Mouse (Mus musculus) ES-Bruce4 (cell line): ENCODE measurements at regions not wholly inside any gene's neighbourhood (a gene's known extent, or its start where the extent isn't known, plus 50 kb on each side); places are given as distances from the start of the nearest gene placed in this dataset.

Experiments
- H3K27ac ChIP-seq: 2 replicates; pipeline ENCODE4 v1.5.1; 2012; ENCODE audit warnings: low read length, inconsistent platforms; ENCODE audit not compliant: insufficient read depth
- H3K27me3 ChIP-seq: 2 replicates; pipeline ENCODE4 v1.6.1; 2012; ENCODE audit warnings: mild to moderate bottlenecking, low read length, inconsistent platforms; ENCODE audit not compliant: control insufficient read depth, poor library complexity, insufficient read depth, severe bottlenecking
- H3K36me3 ChIP-seq: 2 replicates; pipeline ENCODE4 v1.6.1; 2012; ENCODE audit warnings: inconsistent platforms, mild to moderate bottlenecking, low read length, moderate library complexity; ENCODE audit not compliant: control insufficient read depth, poor library complexity, insufficient read depth, severe bottlenecking
- H3K4me1 ChIP-seq: one replicate; pipeline ENCODE4 v1.8.1; 2011; ENCODE audit warnings: low read length; ENCODE audit not compliant: control insufficient read depth, insufficient read depth
- H3K4me3 ChIP-seq: 2 replicates; pipeline ENCODE4 v1.5.1; 2011; ENCODE audit warnings: low read depth, mild to moderate bottlenecking, low read length
- H3K9ac ChIP-seq: 2 replicates; pipeline ENCODE4 v1.6.1; 2012; ENCODE audit warnings: low read depth, mild to moderate bottlenecking, inconsistent platforms; ENCODE audit not compliant: poor library complexity, severe bottlenecking
- H3K9me3 ChIP-seq: replicated peaks from 2 replicates; pipeline ENCODE4 v1.6.1; 2012; ENCODE audit warnings: mild to moderate bottlenecking, low read length, inconsistent platforms; ENCODE audit not compliant: control insufficient read depth, poor library complexity, insufficient read depth, severe bottlenecking
- CTCF ChIP-seq: IDR thresholded peaks from one replicate; pipeline ENCODE4 v1.8.1; 2011; ENCODE audit warnings: low read depth, low read length
- EP300 ChIP-seq: IDR thresholded peaks from 2 replicates; pipeline ENCODE4 v1.6.1; 2011; ENCODE audit warnings: low read depth, low read length; ENCODE audit not compliant: insufficient read depth
- POLR2A ChIP-seq: IDR thresholded peaks from one replicate; pipeline ENCODE4 v1.8.1; 2011; ENCODE audit warnings: low read length; ENCODE audit not compliant: insufficient read depth

GRCm38 (mm10) chr13:119233030-119233385, 195.4 kb upstream of the Paip1 start:
- H3K36me3 ChIP-seq = no peaks in the 10 kb centered on the region
- H3K27me3 ChIP-seq = 0 out of 2 replicates have a peak, but pooled peaks cover 1% of the 10 kb centered on the region
- H3K4me3 ChIP-seq = no peak overlapping the region
- TF ChIP-seq EP300 = no peak
- TF ChIP-seq POLR2A = no peak
- TF ChIP-seq CTCF = no peak
- H3K9me3 ChIP-seq = no peaks in the 10 kb centered on the region
- no peak overlapping the region for H3K27ac ChIP-seq
- no peak overlapping the region for H3K9ac ChIP-seq
- no peaks in the 10 kb centered on the region for H3K4me1 ChIP-seq

GRCm38 (mm10) chr13:119233869-119234268, 194.5 kb upstream of the Paip1 start:
- Histone ChIP-seq H3K4me1 (no peaks in the 10 kb centered on the region), H3K36me3 (no peaks in the 10 kb centered on the region), H3K9ac (no peak overlapping the region), H3K27ac (no peak overlapping the region), H3K4me3 (no peak overlapping the region), H3K9me3 (no peaks in the 10 kb centered on the region), H3K27me3 (0 out of 2 replicates have a peak, but pooled peaks cover 1% of the 10 kb centered on the region)
- TF ChIP-seq CTCF = no peak
- TF ChIP-seq POLR2A = no peak
- no peak for TF ChIP-seq EP300

GRCm38 (mm10) chr13:119242358-119242757, 186.0 kb upstream of the Paip1 start:
- TF ChIP-seq EP300 = no peak
- no peak for TF ChIP-seq CTCF
- TF ChIP-seq POLR2A = no peak
- H3K4me1 ChIP-seq = no peaks in the 10 kb centered on the region
- H3K36me3 ChIP-seq = no peaks in the 10 kb centered on the region
- H3K4me3 ChIP-seq = no peak overlapping the region
- H3K9me3 ChIP-seq = no peaks in the 10 kb centered on the region
- no peak overlapping the region for H3K27ac ChIP-seq
- no peaks in the 10 kb centered on the region for H3K27me3 ChIP-seq
- H3K9ac ChIP-seq = no peak overlapping the region

GRCm38 (mm10) chr13:119247101-119247500, 181.3 kb upstream of the Paip1 start:
- H3K9ac ChIP-seq = no peak overlapping the region
- H3K36me3 ChIP-seq = no peaks in the 10 kb centered on the region
- TF ChIP-seq CTCF = no peak
- TF ChIP-seq POLR2A = no peak
- no peak for TF ChIP-seq EP300
- no peak overlapping the region for H3K27ac ChIP-seq
- no peaks in the 10 kb centered on the region for H3K27me3 ChIP-seq
- H3K9me3 ChIP-seq = no peaks in the 10 kb centered on the region
- H3K4me1 ChIP-seq = no peaks in the 10 kb centered on the region
- H3K4me3 ChIP-seq = no peak overlapping the region

- Histone ChIP-seq H3K36me3 (no peaks in the 10 kb centered on the region), H3K27me3 (no peaks in the 10 kb centered on the region), H3K4me1 (no peaks in the 10 kb centered on the region), H3K9ac (no peak overlapping the region), H3K4me3 (no peak overlapping the region), H3K9me3 (no peaks in the 10 kb centered on the region), H3K27ac (no peak overlapping the region)
- TF ChIP-seq CTCF (no peak), POLR2A (no peak), EP300 (no peak)
Measured at GRCm38 (mm10) chr13:119252006-119252405, 176.4 kb upstream of the Paip1 start.

GRCm38 (mm10) chr13:119256350-119256749, 172.1 kb upstream of the Paip1 start:
- H3K9me3 ChIP-seq = no peaks in the 10 kb centered on the region
- no peaks in the 10 kb centered on the region for H3K4me1 ChIP-seq
- no peaks in the 10 kb centered on the region for H3K27me3 ChIP-seq
- no peak overlapping the region for H3K4me3 ChIP-seq
- H3K9ac ChIP-seq = no peak overlapping the region
- no peaks in the 10 kb centered on the region for H3K36me3 ChIP-seq
- H3K27ac ChIP-seq = no peak overlapping the region
- TF ChIP-seq POLR2A = no peak
